Mouse (Mus musculus): ENCODE results near the gene Cyb561d1.
"Not testable (repeated sequence)": the region's sequence is repeated elsewhere in the genome, so short reads cannot be mapped to it uniquely, and the experiment has no call there.

The Cyb561d1 gene

GRCm38 (mm10) chr3:108200329-108201323 is at the start of gene Cyb561d1:
TSS of gene Cyb561d1 (minus strand) at chr3:108201212.
- peak; percentile 96 for DNase-seq (ENCODE audit: low spot score)

- DNase-seq (ENCODE audit: low spot score) = no peak
These were observed 45.8 kb upstream of the Cyb561d1 start for GRCm38 (mm10) chr3:108246857-108247256.

GRCm38 (mm10) chr3:108241243-108241839 is 40.3 kb upstream of the Cyb561d1 start:
- no peak for DNase-seq (ENCODE audit: low spot score)

GRCm38 (mm10) chr3:108237474-108238102 is 36.6 kb upstream of the Cyb561d1 start:
- not testable (repeated sequence) for DNase-seq (ENCODE audit: low spot score)

- DNase-seq (ENCODE audit: low spot score) = no peak
These were observed 30.6 kb upstream of the Cyb561d1 start for GRCm38 (mm10) chr3:108231646-108232045.

- no peak for DNase-seq (ENCODE audit: low spot score)
These were observed 26.5 kb upstream of the Cyb561d1 start for GRCm38 (mm10) chr3:108227521-108227920.

- no peak for DNase-seq (ENCODE audit: low spot score)
These were observed 25.7 kb upstream of the Cyb561d1 start, which contains the start of gene Sypl2 for GRCm38 (mm10) chr3:108226558-108227350. TSS of gene Sypl2 (minus strand) at chr3:108226648.

GRCm38 (mm10) chr3:108225711-108226557 is 24.9 kb upstream of the Cyb561d1 start:
- no peak for DNase-seq (ENCODE audit: low spot score)

GRCm38 (mm10) chr3:108220661-108221060 is 19.6 kb upstream of the Cyb561d1 start:
- DNase-seq (ENCODE audit: low spot score) = no peak

- peak; percentile 26 for DNase-seq (ENCODE audit: low spot score)
These were observed 13.7 kb upstream of the Cyb561d1 start for GRCm38 (mm10) chr3:108214734-108215133.

GRCm38 (mm10) chr3:108212406-108212805 is 11.4 kb upstream of the Cyb561d1 start:
- no peak for DNase-seq (ENCODE audit: low spot score)

- no peak for DNase-seq (ENCODE audit: low spot score)
These were observed 10.8 kb upstream of the Cyb561d1 start for GRCm38 (mm10) chr3:108211845-108212244.

GRCm38 (mm10) chr3:108210771-108211139 is 9.7 kb upstream of the Cyb561d1 start, which contains the start of gene Atxn7l2:
TSS of gene Atxn7l2 (minus strand) at chr3:108210934.
- DNase-seq (ENCODE audit: low spot score) = no peak

- DNase-seq (ENCODE audit: low spot score) = peak; percentile 92
These were observed 9.1 kb upstream of the Cyb561d1 start for GRCm38 (mm10) chr3:108209946-108210770.

GRCm38 (mm10) chr3:108209536-108209935 is 8.5 kb upstream of the Cyb561d1 start:
- DNase-seq (ENCODE audit: low spot score) = no peak

GRCm38 (mm10) chr3:108209001-108209400 is 8.0 kb upstream of the Cyb561d1 start:
- no peak for DNase-seq (ENCODE audit: low spot score)

- no peak for DNase-seq (ENCODE audit: low spot score)
These were observed 5.8 kb upstream of the Cyb561d1 start for GRCm38 (mm10) chr3:108206731-108207375.

- no peak for DNase-seq (ENCODE audit: low spot score)
These were observed 4.6 kb upstream of the Cyb561d1 start for GRCm38 (mm10) chr3:108205601-108206000.

GRCm38 (mm10) chr3:108204470-108204869 is 3.5 kb upstream of the Cyb561d1 start:
- no peak for DNase-seq (ENCODE audit: low spot score)
